Mouse (Mus musculus) embryo, embryonic 10.5 days (tissue): ENCODE data around the gene Dgke.
"Not testable (repeated sequence)": the region's sequence is repeated elsewhere in the genome, so short reads cannot be mapped to it uniquely, and the experiment has no call there.

Experiments
- DNase-seq: peaks from one replicate; pipeline ENCODE4 v3.0.0-alpha.2; 2015; ENCODE audit warnings: low spot score

Dgke gene

GRCm38 (mm10) chr11:89066750-89067149 is at the start of gene Dgke:
TSS of gene Dgke (minus strand) at chr11:89066850.
- DNase-seq: no peak

DNA sequence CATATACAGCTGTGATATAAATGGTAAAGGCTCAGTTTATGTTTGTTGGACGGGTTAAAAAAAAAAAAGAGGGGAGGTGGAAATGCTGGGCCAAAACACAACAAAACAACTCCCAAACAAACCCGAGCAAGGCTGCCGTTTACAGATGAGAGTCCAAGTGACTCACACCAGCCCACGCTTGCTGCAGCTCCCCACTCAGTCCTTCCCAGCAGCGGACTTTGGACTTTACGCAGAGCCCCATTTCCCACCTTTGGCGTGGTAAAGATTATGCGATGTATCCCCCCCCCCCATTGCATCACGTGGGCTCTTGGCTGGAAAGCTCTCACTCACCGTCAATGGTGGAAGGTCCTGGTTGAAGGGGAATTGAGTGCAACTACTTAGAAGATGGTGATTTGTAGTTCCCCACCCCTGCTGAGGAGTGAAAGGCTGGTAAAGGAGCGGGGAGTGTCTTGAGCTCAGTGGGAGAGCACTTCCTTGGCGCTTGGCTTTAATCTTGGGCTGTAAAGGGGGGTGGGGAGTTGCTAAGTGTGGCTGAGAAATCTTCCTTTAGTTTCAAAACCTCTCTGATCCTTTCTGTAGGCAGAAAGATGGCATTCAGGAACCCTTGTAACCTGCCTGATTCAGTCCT is 40.6 kb upstream of the Dgke start:
- DNase-seq: no peak

DNA sequence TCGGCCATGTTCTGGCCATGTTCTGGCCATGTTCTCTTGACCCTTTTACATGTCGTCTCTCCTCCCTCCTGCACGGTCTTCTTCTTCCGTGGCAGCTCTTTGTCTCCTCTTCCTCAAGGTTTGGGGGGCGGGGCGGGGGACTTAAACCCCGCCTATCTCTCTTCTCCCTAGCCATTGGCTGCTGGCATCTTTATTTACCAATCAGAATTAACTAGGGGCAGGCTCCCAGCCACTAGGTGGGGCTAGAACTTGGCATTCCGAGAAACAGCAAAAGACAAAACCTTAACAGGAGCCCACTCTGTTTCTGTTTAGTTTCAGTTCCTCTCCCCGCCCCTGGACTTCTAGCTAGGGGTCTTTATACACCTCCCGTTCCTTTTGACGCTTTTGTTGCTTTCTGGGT is 39.2 kb upstream of the Dgke start:
- DNase-seq: no peak

GRCm38 (mm10) chr11:89105211-89105610 is 38.6 kb upstream of the Dgke start:
- no peak for DNase-seq

DNA sequence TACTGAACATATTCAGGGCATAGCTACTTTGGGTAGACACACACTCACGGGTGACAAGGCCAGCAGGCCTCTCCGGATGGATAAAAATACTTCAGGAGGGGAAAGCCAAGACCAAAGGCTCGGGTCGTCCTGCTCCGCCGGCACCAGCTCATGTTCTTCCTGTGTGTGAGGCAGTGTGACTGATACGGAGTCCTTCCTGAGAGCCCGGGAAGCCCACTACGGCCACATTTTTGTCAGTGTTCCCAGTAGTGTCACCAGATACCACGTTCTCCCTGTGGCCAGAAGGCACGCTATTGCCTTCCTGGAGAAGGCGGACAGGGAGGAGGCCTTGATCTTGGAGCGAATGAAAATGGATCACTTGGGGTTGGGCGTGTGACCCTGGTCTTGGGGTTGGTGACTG is 36.5 kb upstream of the Dgke start:
- no peak for DNase-seq

GRCm38 (mm10) chr11:89100826-89101321 is 34.2 kb upstream of the Dgke start:
- DNase-seq: peak; percentile 24

GRCm38 (mm10) chr11:89100403-89100802 is 33.8 kb upstream of the Dgke start:
- DNase-seq: peak; percentile 82

DNA sequence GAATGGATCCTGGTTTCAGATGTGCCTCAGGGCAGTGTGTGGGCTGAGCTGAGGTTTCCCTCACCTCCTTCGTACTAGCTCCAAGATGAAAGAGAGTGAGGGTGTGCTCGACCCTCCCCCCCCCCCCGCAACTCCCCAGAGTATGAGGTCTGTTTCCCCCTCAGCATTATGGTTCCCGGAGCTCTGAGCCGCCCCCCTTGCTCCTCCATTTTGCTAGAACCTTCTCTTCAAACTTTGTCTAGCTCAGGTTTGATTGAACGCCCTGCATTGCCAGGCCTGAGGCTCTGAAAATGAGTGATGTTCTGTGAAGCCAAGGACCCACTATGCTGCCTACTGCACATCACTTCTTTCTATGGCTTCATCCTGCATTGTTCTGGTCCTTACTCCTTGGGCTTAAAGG is 32.3 kb upstream of the Dgke start:
- no peak for DNase-seq

GRCm38 (mm10) chr11:89098083-89098835 is 31.6 kb upstream of the Dgke start:
- no peak for DNase-seq

DNA sequence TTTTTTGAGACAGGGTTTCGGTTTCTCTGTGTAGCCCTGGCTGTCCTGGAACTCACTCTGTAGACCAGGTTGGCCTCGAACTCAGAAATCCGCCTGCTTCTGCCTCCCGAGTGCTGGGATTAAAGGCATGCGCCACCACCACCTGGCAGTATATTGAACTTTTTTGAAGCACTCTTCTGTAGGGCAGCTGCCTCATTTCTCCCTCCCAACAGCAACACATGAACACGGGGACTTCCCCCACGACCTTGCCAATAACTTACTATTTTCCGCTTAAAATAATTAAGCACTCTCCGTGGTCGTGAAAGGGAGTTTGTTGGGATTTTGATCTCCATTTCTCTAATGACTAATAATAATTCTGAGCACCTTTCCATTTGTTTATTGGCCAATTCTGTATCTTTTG is 30.6 kb upstream of the Dgke start:
- not testable (repeated sequence) for DNase-seq

DNA sequence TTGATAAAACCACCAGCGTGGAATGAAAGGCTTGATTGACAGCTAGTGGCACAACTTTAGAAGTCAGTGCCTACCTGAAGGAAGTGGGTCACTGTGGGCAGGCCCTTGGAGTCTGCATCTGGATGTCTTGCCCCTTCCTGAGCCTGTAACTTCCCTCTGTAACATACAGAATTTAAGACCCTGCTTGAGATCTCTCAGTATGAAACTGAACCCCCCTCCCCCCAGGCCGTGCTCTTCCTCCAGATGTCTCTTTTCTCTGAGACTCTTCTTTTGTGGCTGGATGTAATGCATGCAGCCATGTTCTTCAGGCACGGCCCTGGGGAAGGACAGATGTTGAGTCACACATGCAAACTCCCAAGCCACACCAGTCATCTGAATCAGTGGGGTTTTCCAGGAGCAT is 28.7 kb upstream of the Dgke start:
- DNase-seq: no peak

- DNase-seq: no peak
These were observed 26.1 kb upstream of the Dgke start for GRCm38 (mm10) chr11:89092714-89093113.

- DNase-seq: not testable (repeated sequence)
These were observed 23.7 kb upstream of the Dgke start for GRCm38 (mm10) chr11:89090359-89090758.

- no peak for DNase-seq
These were observed 22.1 kb upstream of the Dgke start for GRCm38 (mm10) chr11:89088754-89089153.

GRCm38 (mm10) chr11:89086208-89086809 is 19.7 kb upstream of the Dgke start:
- DNase-seq: no peak

DNA sequence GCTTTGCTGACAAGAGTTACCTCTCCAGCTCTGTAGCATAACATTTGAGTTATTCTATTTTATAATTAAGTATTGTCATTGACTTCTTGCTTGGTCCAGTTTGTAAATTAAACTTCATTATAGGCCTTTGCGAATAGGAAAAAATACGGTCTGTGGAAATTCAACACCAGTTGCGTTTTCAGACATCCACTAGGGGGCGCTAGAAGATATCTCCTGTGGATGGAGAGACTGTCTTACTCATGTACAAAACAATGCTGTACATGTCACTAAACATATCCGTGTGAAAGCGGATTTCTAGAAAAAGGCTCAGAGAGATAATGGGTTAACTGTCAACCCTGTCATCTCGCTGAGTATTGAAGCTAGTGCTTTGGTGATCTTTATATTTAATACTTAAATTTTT is 18.0 kb upstream of the Dgke start:
- DNase-seq: peak; percentile 78

GRCm38 (mm10) chr11:89082691-89083090 is 16.0 kb upstream of the Dgke start:
- DNase-seq: not testable (repeated sequence)

GRCm38 (mm10) chr11:89081906-89082305 is 15.3 kb upstream of the Dgke start:
- not testable (repeated sequence) for DNase-seq

GRCm38 (mm10) chr11:89078996-89079680 is 12.5 kb upstream of the Dgke start:
- no peak for DNase-seq

GRCm38 (mm10) chr11:89078305-89078704 is 11.7 kb upstream of the Dgke start:
- no peak for DNase-seq

GRCm38 (mm10) chr11:89077601-89078000 is 11.0 kb upstream of the Dgke start:
- no peak for DNase-seq

DNA sequence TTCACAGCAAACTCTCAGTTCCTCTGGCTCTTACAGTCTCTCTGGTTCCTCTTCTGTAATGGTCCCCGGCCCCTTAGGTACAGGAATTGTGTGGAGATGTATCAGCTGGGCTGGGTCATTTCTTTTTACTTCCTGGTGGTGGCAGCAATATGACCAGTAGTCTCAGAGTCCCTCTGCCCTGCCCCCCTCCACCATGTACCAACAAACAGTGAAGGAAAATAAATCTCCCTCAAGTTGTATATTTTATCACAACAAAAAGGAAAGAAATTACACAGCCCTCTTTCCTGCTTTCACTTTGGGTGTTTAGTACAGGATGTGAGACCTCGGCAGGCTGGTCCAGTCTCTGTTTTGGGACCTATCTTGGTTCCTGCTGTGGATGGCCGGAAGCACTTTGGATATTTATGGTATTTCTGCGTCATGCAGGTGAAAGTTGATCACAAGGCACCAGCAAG is 9.7 kb upstream of the Dgke start:
- DNase-seq: no peak
